Mouse (Mus musculus): ENCODE results near the gene Ptprf.

- TF ChIP-seq POLR2A (IDR thresholded peaks at IDR 0.05; ENCODE audit: borderline replicate concordance, control insufficient read depth, low read depth, low read length) (no peak), CTCF (IDR thresholded peaks at IDR 0.05; ENCODE audit: control insufficient read depth, insufficient read depth, low read length) (no peak)
Measured at GRCm38 (mm10) chr4:118231861-118232260, 59.3 kb downstream of the Ptprf start.

Measured in bone marrow, adult 2 months (tissue).